Mouse (Mus musculus) erythroblast, adult 5-6 weeks (primary cell): Measurements from ENCODE around the gene Ccdc155. TPM values are rescaled to one million over a fixed set of nuclear protein-coding genes. Genes with fewer than 3 reads are reported as not detected.
A peak's percentile ranks its signal among the peaks of the same experiment; 100 is the strongest.
"Not testable (repeated sequence)": the region's sequence is repeated elsewhere in the genome, so short reads cannot be mapped to it uniquely, and the experiment has no call there.

Source experiments
- ATAC-seq: replicated peaks from 2 replicates; pipeline ENCODE4 v1.8.0; 2016; ENCODE audit warnings: moderate number of reproducible peaks, mild to moderate bottlenecking, moderate TSS enrichment, inconsistent platforms; ENCODE audit not compliant: poor library complexity, low FRiP score, severe bottlenecking
- total RNA-seq, 2 experiments: library from RNA; stranded (forward) in 1 of 2; stranded (reverse) in 1 of 2; fragments of 150-400 nt in 1 of 2; fragments of 200-764, 138-1000 nt in 1 of 2; gene quantifications; 2 replicates each; pipeline versions ENCODE4 v1.2.3 to v1.2.4; 2015 to 2017; ENCODE audit warnings: low replicate concordance in 2 of 2

Gene Ccdc155
- total RNA-seq, 2 experiments from 2014 or later: not detected

DNA sequence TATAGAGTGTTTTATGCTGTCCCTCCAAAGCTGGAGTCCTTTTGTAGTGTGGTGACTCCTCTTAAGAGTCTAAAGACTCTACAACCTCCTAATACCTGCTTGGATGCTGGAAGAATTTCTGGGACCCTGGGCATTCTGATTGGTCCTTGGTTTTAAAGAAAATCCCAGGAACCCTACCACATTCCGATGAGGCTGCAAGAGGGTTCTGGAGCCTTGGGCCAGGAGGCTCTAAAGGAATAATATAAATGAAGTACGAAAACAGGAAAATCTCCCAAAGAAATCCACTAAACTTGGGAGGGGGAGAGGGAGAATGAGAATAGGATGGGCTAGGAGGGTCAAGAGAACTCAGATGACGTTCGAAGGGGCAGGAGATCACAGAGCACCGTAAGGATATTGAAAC, 51.1 kb downstream of the Ccdc155 start:
- ATAC-seq: no peak

DNA sequence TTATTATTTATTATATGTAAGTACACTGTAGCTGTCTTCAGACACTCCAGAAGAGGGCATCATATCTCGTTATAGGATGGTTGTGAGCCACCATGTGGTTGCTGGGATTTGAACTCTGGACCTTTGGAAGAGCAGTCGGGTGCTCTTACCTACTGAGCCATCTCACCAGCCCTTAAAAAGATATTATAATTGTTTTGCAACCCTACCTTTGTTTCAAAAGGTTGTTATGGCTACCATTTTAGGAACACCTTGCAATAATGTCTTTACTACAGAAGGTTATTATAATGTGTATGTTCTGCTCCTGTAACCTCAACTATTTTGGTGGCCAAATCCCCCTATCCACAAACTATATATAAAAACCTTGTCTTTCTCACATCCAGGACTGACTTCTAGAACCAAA, 51.6 kb downstream of the Ccdc155 start:
- ATAC-seq: not testable (repeated sequence)

DNA sequence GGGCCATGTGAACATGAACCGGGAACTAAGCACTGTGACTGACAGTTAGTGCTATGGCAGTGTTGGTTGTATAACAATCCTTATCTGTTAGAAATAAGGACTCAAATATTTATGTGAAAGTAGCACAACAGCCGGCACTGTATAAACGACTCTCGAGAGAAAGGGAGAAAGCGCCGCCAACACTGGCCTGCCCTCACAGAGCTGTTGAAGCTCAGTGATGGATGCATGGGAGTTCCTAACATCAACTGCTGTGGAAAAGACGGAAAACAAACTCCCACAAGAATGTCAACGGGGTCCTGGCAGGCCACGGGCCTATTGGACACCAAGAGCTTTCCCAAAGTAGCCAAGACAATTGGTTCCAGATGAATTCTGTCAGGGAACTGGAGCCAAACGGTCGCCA, 53.4 kb downstream of the Ccdc155 start:
- no peak for ATAC-seq

DNA sequence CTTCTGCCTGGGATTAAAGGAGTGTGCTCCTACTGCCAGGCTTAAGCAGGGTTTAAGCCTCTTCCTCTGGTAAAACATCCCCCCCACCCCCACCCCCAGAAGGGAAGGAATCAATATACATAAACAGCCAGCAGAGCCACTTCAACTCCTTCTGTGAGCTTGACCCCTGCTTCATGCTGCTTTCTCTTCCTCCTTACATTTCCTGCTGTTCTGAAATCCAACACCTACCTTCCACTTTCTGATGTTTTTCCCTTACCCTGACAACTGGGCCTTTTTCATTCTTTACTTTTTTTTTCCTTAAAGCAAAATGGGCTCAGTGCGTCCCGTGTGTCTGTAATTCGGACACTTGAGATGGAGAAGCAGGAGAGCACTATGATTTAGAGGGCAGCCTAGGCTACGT, 54.4 kb downstream of the Ccdc155 start:
- ATAC-seq: no peak

DNA sequence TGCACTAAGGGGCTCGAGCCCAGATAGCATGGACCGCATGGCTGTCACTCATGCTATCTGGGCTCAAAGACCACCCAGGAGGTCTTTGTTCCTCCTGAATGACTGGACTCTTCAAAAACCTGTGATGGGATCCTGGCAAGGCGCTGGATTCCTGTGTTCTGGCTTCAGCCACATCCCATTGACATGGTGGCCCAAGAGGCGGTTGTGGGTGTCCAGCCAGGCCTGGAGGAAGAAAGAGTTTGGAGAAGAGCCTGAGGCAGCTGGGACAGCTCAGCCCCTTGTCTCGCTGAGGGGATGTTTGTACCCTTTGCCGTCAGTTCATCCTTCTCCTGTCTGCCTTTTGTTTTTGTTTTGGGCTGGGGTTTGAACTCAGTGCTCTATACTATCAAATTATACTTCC, 55.1 kb downstream of the Ccdc155 start:
- no peak for ATAC-seq

DNA sequence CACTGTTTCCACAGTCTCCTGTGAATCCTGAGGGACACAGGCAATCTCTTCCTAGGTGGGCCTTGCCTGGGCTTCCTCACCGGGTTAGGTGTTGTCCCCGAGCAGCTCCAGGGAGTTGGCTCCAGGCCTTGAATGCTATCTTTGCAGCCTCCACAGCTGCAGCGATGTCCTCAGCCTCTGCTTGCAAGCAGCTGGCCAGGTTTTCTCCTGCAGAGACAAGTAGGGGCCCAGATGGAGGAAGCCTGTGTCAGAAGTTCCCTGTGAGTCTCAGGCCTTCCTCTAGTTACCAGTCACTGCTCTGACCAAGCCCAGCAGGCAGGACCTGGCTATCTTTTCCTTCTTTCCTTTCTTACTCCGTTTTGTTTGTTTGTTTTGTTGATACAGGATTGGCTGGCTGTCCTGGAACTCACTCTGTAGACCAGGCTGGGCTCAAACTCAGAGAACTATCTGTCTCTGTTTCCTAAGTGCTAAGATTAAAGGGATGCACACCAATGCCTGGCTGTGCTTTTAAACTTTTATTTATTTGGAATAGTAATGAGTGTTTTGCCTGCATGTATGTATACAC, 56.1 kb downstream of the Ccdc155 start:
- no peak for ATAC-seq

DNA sequence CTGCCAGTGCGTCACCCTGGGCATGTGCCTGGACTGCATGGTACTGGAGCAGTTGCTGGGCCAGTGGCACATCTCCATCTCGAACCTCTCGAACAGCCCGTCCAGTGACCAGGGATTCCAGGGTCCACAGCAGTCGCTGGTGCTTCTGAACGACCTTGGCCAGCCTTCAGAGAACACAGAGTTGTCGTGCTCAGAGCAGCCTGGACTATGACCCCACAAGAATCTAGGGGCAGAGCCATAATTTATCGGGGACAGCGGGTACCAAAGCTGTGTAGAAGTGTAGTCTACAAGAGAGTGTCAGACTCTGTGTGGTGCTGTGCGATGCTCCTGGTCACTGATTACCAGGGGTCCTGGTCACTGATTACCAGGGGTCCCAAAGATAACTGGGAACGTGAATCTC, 56.8 kb downstream of the Ccdc155 start:
- ATAC-seq: no peak

DNA sequence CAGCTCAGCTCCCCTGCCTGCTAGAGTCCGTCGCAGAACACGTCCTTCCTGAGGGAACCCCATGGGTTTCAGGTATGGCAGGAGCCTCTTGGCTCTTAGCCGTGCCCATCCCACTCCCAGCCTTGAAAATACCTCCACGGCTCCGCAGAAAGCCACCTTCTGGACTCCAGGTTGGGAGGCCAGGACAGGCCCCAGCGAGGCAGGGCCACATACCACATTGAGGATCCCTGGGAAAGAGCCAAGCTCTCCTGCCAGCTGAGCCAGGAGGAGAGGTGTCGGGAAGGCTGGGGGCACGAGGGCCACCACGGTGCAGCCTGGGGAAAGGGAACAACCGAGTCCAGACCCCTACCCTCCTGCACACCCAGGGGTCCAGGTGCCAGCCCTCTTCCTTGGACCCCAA, 57.4 kb downstream of the Ccdc155 start:
- no peak for ATAC-seq

DNA sequence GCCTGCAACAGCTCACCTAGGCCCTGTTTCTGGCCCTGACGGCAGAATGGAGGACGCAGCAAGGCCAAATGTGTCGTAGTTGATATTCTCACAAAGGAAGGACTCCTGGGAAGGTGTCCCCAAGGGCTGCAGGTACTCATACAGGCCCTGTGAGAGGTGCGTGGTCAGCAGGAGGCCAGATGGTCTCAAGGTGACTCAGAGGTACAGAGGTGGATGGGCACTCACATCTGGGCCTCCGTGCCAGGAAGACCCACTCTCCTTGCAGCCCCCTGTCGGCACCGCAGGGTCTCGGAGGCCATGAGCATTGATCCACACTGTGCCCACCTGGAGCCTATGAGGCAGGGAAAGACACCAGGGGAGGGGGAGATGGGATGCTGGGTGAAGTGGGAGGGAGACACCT, 59.2 kb downstream of the Ccdc155 start:
- ATAC-seq: no peak

DNA sequence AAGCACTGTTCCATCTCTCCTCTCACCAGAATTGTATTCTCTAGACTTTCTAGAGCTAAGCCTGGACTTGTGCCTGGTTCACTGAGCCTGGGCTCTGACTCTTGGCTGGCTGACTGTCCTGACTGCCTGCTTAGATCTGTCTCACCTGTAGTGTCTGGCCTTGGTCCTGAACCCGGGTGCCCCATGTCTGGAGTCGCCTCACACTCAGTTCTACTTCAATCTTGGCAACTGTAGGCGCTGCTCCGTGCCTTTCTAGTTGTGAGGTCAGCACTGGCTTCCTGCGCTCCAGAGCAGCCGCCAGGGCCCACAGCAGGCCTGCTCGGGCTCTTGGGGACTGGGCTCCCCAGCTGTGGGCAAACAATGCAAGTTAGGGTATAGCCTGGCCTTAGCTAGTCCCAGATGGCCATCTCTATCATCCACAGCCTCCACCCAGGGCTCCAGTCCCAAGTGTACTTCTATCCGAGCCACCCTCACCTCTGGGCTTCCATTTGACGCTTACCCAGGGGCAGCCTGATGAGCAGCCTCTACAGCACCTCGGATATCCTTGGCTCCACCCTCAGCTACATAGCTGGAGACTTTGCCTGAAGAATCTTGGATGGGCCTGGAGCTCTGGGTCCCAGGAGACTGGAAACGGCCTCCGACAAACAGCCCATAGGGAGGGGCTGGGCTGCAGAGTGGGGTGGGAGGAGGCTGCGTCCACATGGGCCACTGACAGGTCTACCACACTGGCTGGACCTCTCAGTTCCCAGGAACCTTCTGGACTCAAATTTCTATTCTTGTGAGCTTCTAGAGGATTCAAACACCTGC, 60.1 kb downstream of the Ccdc155 start:
- ATAC-seq: no peak

DNA sequence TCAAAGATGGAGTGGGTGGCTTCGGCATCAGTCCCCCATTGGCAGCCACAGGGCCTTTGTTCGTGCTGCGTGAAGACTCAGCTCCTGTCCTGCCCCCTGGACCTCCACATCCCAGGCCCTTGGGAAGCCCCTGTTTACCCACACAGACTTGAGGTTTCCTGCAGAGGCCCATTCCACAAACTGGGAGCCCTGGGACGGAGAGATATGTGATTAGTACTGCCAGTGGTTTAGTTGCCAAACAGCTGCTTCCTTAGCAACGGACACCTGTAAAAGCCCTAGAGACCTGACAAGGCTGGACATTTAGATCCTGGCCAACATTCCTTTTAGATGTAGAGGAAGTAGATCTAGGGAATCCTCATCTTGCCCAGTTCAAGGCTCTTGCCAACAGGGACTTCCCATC, 62.8 kb downstream of the Ccdc155 start:
- no peak for ATAC-seq

DNA sequence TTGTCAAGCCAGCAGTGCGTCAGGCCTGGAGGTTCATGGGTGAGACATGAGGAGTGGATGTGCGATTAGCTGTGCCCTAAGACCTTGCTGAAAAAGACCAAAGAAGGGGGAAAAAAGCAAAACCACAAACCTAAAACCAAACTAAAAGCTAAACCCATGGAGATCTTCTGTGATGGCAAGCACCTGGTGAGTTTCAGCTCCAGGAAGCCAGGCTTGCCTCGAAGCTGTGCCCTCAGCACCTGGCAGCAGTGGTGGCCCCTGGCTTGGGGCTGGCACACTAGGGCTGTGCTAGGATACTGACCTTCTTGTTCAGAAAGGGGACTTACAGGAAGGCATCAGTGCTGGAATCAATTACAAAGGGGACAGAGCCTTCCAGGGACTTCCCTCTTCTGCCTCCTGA, 63.4 kb downstream of the Ccdc155 start:
- ATAC-seq: no peak

DNA sequence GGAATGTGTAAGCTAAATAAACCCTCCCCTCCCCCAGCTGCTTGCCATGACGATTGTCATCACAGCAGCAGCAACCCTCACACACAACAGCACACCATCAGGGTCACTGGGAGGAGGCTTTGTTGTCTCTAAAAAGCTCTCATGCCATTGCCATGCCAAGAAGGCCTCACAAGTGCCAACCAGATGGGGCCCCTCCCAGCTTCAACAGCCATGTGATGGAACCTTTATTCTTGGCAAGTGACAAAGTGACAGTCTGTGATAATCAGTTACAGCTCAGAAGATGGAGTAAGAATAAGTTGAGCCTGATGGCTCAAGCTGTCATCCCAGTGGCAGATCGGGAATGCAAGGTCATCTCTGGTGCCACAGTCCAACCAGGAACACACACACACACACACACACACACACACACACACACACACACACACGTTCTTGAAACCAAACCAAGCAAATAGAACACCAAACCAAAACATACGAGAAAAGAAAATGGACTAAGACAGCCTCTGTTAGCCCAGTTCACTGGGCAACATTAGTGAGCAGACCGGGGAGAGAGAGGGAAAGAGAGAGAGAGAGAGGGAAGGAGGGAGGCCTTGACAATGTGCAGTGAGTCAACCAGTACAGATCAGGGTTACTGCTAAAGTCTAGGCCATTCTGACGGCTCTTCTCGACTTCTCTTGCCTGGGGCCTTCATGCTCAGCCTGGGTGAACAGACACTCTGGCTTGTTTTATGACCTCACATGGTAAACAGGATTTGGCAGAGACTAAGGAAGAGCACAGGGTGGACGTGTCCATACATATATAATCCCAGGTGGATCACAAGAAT, 64.6 kb downstream of the Ccdc155 start:
- no peak for ATAC-seq

DNA sequence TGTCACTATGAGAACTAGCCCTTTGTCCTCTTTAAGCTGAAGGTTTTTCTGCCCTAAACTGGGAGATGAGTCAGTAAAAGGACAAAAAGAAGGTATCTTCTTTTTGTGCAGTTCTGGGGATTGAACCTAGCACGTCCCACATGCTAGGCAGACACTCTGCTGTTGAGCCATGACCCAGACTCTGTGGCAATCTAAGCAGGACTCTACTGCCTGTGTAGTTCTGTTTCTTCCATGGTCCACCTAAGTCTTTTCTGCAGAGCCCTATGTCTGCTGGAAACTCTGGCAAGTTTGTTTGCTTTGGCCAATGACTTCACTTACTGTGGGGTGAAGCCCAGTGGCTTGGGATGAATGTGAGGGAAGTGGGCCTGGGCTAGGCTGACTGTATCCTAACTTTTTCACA, 66.3 kb downstream of the Ccdc155 start:
- ATAC-seq: no peak

DNA sequence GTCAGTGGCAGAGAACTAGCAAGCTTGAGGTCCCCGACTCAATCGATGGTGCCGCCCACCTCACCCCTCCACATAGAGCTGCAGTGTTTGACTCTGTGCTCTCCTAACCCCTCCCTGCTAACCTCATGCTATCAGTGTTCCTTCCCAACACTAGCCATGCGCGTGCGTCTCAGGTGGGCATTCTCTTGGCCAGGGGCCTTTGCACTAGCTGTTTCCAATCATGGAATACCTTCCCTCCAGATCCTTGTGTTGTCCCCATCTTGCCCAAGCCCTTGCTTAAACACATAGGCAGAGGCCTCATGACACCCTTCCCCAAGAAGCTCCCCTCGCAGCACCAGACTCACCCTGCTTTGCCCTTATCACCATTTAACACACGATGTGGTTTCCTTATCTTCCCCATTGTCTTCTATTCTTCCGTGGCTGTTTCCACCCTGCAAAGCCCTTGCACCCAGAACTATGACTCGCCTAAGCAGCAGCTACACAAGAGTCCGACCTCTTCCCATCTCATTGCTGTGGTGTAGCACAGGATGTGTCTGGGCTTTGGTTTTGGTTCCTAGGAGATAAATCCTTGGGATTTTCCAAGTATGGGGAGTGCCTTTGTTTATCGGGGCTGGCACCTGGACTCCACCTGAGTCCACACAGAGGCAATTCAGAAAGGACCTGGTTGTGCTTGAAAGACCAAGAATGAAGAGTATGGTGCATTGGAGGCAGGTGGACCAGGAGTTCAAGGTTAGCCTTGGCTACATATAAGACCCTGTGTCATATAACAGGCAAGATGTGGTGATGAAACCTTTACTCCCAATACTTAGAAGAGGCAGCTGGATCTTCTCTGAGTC, 67.3 kb downstream of the Ccdc155 start:
- ATAC-seq: no peak

DNA sequence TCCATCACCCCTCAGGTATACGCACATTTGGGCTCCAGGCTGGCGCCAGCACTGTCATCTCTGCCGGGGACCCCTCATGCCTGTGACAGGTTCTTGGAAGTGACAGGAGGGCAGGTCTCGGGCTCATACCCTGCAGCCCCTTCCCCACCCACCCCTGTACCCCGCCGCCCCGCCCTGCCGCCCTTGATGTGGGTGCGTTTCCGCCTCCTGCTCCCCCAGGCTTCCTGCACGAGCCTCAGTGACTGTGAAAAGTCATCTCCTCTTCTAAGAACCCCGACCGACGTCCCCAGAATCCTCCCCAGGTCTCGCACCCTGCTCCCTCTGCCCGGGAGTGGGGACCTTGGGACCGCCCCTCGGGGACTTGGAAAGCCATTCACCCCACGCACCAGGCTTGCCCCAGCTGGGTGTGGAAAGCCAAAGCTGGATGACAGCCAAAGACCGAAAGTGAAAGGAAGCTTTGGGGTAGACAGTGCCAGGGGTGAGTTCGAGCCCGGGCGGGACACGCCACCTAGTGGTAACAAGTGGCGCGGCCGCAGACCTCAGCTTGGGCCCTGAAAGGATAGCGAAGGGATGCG, 68.6 kb downstream of the Ccdc155 start, which contains the start of the genes Gm45713 and Flt3l:
Gm45713 (minus strand) TSS at position 239 of the 575 bp plus-strand sequence.
Flt3l (minus strand) TSS at position 440 of the 575 bp plus-strand sequence.
- ATAC-seq: peak; percentile 84

DNA sequence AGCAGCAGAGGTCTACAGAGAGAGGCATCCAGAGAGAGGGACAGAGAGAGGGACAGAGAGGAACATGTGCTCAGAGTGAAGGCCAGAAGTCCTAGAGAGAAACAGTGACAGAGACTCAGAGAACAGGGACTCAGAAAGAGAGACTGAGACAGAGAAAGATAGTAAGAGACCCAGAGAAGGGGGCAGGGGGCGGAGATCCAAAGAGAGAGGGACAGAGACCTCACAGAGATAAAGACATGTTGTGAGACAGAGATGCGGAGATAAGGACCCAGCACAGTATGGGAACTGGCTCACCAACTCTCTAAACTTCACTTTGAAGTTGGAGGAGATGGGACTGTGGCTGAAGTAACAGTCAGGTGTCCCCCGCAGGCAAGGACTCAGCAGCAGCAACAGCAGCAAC, 69.3 kb downstream of the Ccdc155 start:
- 0 out of 2 replicates have a peak, but pooled peaks have one; percentile 8 for ATAC-seq

DNA sequence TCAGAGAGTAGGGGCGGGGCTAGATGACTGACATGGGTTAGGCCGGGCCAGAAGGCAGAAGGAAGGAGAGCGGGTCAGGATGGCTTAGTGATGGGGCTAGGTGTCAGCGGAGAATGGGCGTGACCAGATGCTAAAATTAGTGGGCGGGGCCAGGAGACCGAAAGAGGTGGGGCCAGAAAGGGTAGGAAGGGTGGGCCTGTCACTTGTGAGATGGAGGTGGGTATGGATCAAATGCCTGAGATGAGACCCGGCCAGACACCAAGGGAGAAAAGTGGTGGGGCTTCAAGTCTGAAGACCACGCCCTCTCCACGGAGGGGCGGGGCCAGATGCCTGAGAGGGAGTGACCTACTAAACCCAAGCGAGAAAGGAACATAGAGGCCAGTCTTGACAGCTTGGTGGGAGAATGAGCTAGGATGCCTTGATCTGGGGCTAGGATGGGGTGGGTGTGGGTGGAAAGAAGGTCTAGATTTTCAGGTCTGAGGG, 70.1 kb downstream of the Ccdc155 start:
- peak; percentile 44; the same call in 1 of the 2 replicates for ATAC-seq
